Mouse (Mus musculus) cerebellum, adult 2 months (tissue): Measurements from ENCODE around the gene Serp2.

Source experiments
- CTCF ChIP-seq: fragments of 200-500 bp; IDR thresholded peaks from 2 replicates; pipeline ENCODE4 v1.5.1; 2011; ENCODE audit warnings: low read depth, mild to moderate bottlenecking, control low read depth, low read length, moderate library complexity, borderline replicate concordance; ENCODE audit not compliant: insufficient read depth
- POLR2A ChIP-seq: fragments of 200-500 bp; IDR thresholded peaks from 2 replicates; pipeline ENCODE4 v1.6.1; 2011; ENCODE audit warnings: low read length, control low read depth, borderline replicate concordance; ENCODE audit not compliant: insufficient read depth

DNA sequence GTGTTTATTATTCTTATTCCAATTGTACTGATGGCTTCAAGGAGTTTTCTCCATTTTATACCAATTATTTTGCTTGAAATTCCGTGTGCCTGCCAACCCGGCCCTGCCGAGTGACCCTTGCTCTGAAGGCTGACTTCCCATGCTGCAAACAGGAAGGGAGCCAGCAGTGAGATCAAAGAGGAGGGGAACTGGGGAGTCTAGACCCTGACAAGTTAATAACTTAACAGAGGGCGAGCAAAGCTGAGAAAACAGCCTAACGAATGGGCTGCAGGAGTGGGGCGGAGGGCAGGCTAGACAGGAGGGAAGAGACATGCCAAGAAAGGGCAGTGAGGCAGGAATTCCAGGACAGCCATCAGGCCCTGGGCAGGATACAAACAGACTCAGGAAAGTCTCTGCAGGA, 19.8 kb downstream of the Serp2 start:
- TF ChIP-seq CTCF (no peak), POLR2A (no peak)
